Mouse (Mus musculus): ENCODE measurements around the gene Nectin2.
"Not testable (repeated sequence)": the region's sequence is repeated elsewhere in the genome, so short reads cannot be mapped to it uniquely, and the experiment has no call there.

Gene Nectin2

DNA sequence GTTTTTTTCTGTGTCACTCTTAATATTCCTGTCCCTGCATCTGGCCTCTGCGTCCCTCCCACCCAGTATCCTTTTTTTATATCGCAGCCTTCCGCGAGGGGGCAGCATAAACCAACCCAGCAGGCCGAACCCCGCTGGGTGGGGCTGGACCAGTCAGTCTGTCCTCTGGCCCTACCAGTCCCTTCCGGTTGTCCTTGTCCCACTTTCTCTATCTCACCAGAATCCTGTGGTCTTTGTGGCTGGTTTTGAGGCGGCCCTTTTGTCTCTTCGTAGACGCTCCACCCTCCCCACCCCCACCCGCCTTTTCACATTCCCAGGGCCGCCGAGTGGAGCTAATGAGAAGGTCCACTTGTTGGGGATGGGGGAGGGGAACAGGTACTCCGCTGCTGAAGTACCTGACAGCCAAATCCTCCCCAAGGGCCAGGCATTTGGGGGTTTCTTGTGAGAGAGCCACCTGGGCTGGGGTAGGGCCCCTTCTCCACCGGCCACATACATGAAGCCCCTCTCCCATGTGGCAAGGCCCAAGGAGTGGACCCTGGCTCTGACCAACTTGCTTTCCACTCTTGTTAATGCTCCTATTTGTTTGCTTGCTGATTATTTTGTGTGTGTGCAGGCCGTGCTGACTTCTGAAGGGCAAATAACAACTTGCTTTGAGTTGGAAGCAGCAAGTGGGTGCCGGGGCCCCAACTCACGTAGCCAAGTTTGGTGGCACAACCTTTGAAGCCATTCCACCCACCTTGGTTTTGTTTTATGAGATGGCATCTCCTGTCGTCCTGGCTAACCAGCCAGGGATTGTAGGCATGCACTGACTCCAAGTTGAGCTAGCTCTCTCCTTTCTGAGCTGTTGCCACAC lies at the start of gene Nectin2:
Gene Nectin2 (minus strand): TSS at position 267 of the 853 bp plus-strand sequence.
- peak; percentile 85 for DNase-seq (ENCODE audit: low spot score)

- DNase-seq (ENCODE audit: low spot score) = peak; percentile 82
Observed at GRCm38 (mm10) chr7:19796697-19797588, 46.7 kb upstream of the Nectin2 start, which contains the start of gene Cblc. Cblc (minus strand) TSS chr7:19796809.

- DNase-seq (ENCODE audit: low spot score) = no peak
Observed at GRCm38 (mm10) chr7:19796254-19796653, 46.0 kb upstream of the Nectin2 start.

GRCm38 (mm10) chr7:19795236-19795635 lies 45.0 kb upstream of the Nectin2 start:
- no peak for DNase-seq (ENCODE audit: low spot score)

DNA sequence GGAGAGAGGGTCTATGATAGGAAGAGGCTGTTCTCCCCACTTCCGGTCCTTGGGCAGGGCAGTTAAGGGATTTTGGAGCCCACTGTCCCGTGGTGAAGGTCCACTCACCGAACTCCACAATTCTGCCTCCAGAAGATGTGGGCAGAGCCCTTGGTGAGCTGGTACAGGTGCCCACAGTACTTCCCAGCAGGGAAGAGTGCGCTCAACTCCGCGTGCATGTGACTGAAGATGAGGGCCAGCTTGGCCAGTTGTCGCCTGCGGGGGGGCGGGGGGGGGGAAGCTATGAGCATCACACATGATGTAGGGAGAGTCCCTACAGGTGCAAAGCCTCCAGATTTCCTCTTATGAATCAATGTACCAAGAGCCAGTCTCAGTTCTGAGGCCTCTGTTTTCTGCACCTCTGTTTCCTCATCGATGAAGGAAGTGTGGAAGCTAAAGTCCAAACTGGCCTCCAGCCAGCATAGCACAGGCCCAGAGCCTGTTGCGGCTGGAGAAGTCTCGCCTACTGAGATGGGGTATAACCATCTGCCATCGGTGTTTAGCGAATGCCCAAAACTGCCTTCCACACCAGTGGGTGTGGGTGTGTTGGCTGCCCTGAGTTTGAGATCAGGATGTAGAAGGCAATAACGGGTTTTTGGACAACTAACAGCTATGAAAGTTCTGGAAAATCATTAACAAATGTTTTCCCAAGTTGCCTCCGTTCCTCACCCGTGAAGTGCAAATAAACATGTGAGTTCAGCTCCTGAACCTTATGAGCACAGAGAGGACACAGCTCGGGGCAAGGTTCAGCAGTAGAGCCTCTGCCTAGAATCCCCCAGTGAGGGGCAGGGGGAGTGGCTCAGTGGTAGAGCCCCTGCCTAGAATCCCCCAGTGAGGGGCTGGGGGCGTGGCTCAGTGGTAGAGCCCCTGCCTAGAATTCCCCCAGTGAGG lies 42.7 kb upstream of the Nectin2 start:
- no peak for DNase-seq (ENCODE audit: low spot score)

DNA sequence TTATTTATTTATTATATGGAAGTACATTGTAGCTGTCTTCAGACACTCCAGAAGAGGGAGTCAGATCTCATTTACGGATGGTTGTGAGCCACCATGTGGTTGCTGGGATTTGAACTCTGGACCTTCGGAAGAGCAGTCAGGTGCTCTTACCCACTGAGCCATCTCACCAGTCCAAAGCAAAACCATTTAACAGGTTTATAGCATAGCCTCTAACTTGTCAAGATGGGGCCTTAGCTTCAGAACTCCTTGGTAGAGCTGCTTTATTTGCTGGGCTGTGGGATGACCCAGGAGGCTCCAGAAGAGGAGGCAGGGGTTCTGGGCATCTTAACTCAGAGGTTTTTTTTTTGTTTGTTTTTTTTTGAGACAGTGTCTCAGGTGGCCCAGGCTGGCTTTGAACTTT lies 41.2 kb upstream of the Nectin2 start:
- not testable (repeated sequence) for DNase-seq (ENCODE audit: low spot score)

DNA sequence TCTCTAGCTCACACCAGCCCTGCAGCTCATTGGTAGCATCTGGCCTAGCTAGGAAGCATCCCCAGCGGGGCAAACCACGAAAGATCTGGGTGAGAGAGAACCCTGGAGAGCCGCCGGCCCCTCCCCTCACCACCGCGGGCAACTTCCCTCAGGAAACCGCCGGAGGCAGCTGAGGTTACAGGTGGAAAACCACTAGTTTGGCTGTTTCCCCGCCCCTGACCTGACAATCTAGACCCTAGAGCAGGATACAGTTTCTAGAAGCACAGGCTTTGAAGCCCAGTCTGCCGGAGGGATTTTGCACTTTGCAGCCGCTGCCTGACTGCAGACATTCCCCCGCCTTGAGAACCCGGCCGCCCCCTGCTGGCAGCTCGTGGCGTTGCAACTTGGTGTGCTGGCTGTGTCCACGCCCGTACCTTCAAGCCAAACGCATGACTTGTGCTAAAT lies 39.6 kb upstream of the Nectin2 start:
- DNase-seq (ENCODE audit: low spot score) = peak; percentile 85

DNA sequence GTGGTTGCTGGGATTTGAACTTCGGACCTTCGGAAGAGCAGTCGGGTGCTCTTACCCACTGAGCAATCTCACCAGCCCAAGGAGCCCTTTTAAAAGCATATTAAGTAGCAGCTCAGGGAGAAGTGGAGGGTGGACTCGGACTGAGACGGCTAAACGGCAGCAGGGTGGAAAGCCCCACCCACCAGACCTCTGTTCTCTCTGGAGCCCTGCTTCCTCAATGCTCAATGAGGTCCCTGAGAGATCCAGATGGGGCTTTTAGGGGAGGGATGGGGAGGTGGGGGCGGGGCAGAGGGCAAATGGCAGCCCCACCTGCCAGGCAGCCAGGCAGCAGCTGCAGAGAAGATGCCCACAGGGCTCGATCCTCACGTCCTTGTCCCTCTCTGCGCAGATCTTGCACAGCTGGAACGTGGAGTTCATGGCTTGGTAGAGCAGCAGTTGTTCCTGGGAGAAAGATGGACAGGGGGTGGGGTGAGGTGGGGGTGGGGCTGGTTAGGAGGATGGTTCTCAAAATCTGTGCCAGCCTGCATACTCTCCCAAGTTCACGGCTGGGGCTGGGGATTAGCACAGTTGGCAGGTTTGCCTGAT lies 35.7 kb upstream of the Nectin2 start:
- no peak for DNase-seq (ENCODE audit: low spot score)

GRCm38 (mm10) chr7:19784764-19785535 lies 34.7 kb upstream of the Nectin2 start:
- DNase-seq (ENCODE audit: low spot score) = peak; percentile 51

GRCm38 (mm10) chr7:19783630-19784029 lies 33.3 kb upstream of the Nectin2 start:
- DNase-seq (ENCODE audit: low spot score) = no peak

GRCm38 (mm10) chr7:19782645-19783044 lies 32.4 kb upstream of the Nectin2 start:
- no peak for DNase-seq (ENCODE audit: low spot score)

- DNase-seq (ENCODE audit: low spot score) = no peak
Observed at GRCm38 (mm10) chr7:19781741-19782140, 31.5 kb upstream of the Nectin2 start.

DNA sequence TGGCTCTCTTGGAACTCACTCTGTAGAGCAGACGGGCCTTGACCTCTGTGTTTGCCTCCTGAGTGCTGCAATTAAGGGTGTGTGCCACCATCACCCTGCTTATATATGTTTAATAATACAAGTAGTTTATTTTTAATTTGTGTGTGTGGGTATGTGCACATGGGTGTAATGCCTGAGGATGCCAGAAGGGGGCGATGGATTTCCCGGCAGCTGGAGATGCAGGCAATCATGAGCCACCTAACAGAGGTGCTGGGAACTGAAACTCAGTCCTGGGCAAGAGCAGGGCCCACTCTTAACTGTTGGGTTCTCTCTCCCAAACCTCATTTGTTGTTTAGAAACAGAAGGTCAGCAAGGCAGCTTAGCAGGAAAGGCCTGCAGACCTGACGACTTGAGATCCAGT lies 29.6 kb upstream of the Nectin2 start:
- DNase-seq (ENCODE audit: low spot score) = no peak

GRCm38 (mm10) chr7:19778645-19779044 lies 28.4 kb upstream of the Nectin2 start:
- no peak for DNase-seq (ENCODE audit: low spot score)

- no peak for DNase-seq (ENCODE audit: low spot score)
Observed at GRCm38 (mm10) chr7:19777049-19777723, 26.9 kb upstream of the Nectin2 start.

GRCm38 (mm10) chr7:19771682-19772081 lies 21.4 kb upstream of the Nectin2 start:
- no peak for DNase-seq (ENCODE audit: low spot score)

DNA sequence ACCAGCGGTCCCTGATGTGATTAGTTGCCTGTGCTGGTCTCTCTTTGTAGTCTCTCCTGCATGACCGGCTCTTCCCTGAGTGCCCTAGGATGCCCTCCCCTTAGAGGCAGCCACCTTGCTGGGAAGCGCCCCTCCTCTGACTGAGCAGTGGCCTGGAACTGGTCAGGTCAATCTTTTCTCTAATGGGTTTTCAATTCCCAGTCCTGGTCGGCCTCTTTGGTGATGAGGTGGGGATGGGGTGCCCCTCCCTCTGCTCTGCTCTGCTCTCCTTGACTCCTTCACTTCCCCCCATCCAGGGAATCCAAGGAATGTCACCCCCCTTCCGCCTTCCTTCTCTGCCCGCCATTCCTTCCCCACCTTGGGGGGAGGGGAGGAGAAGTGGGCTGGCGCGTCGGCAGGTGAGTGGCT lies 20.7 kb upstream of the Nectin2 start, which contains the start of gene Bcam:
Gene Bcam (minus strand): TSS at position 33 of the 408 bp plus-strand sequence.
- no peak for DNase-seq (ENCODE audit: low spot score)

DNA sequence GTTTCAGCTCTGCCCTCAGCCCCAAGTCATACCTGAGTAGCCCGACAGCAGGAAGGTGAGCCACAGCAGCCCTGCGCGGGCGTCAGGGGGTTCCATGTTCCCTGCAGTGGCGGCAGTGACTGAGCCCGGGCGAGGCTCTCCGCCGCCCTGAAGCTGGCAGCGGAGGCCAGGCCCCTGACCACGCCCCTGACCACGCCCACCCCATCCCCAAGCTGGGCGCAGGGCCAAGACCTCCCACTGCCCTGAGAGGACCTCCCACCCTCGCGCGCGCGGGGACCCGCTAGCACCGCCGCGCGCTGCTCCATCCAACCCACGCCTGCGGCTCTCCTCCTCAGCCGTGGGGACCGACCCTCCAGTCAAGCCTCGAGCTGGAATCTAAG lies 20.1 kb upstream of the Nectin2 start:
- peak; percentile 80 for DNase-seq (ENCODE audit: low spot score)

GRCm38 (mm10) chr7:19769434-19770374 lies 19.4 kb upstream of the Nectin2 start:
- DNase-seq (ENCODE audit: low spot score) = no peak
